Mouse (Mus musculus) heart, embryonic 16.5 days (tissue): Measurements from ENCODE around the gene Mrtfa. TPM values are rescaled to one million over a fixed set of nuclear protein-coding genes. Genes with fewer than 3 reads are reported as not detected.

ENCODE experiments used
- ATAC-seq: fragments of 200-750 bp; cut with Nextera tagmentation; replicated peaks from 2 replicates; pipeline ENCODE4 v1.8.0; 2017; ENCODE audit warnings: moderate number of reproducible peaks; ENCODE audit not compliant: insufficient read depth, low FRiP score; ENCODE audit errors: extremely low read depth
- H3K27ac ChIP-seq: fragments of 300-500 bp; sonication (generic); 2 replicates; pipeline ENCODE4 v1.5.1; 2014; ENCODE audit warnings: mild to moderate bottlenecking, low read length, control low read depth, moderate library complexity
- H3K27me3 ChIP-seq: fragments of 300-500 bp; sonication (generic); 2 replicates; pipeline ENCODE4 v1.6.1; 2014; ENCODE audit warnings: low read length, mixed read lengths; ENCODE audit not compliant: control insufficient read depth, insufficient read depth
- H3K36me3 ChIP-seq: fragments of 300-500 bp; sonication (generic); 2 replicates; pipeline ENCODE4 v1.6.1; 2014; ENCODE audit not compliant: control insufficient read depth, insufficient read depth
- H3K4me1 ChIP-seq: fragments of 300-500 bp; sonication (generic); 2 replicates; pipeline ENCODE4 v1.6.1; 2014; ENCODE audit warnings: low read length, mixed read lengths; ENCODE audit not compliant: control insufficient read depth, insufficient read depth
- H3K4me2 ChIP-seq: fragments of 300-500 bp; sonication (generic); 2 replicates; pipeline ENCODE4 v1.6.1; 2014; ENCODE audit warnings: low read depth, mild to moderate bottlenecking, control low read depth, low read length
- H3K4me3 ChIP-seq: fragments of 300-500 bp; sonication (generic); 2 replicates; pipeline ENCODE4 v1.5.1; 2014; ENCODE audit warnings: mild to moderate bottlenecking, control low read depth, low read length
- H3K9ac ChIP-seq: fragments of 300-500 bp; sonication (generic); 2 replicates; pipeline ENCODE4 v1.6.1; 2014; ENCODE audit warnings: low read length, control low read depth
- H3K9me3 ChIP-seq: fragments of 300-500 bp; sonication (generic); replicated peaks from 2 replicates; pipeline ENCODE4 v1.6.1; 2016; ENCODE audit warnings: low read length; ENCODE audit not compliant: control insufficient read depth
- WGBS: fragments of 180-500 bp; shearing (Covaris S2); extraction: QIAGEN DNeasy Blood & Tissue Kit; methylation state at CpG from one replicate; pipeline ENCODE4 v1.1.7; 2014; 5-methylcytosine and 5-hydroxymethylcytosine counted together
- polyA plus RNA-seq: library from polyadenylated mRNA; unstranded; fragments of >200 nt; fragmentation: Nextera tagmentation; extraction: Ambion mirVana; gene quantifications from 2 replicates; pipeline ENCODE4 v1.2.1, GENCODE M21; 2015

Mrtfa gene
- polyA plus RNA-seq, 1 experiment from 2014 or later = 14.1 TPM

DNA sequence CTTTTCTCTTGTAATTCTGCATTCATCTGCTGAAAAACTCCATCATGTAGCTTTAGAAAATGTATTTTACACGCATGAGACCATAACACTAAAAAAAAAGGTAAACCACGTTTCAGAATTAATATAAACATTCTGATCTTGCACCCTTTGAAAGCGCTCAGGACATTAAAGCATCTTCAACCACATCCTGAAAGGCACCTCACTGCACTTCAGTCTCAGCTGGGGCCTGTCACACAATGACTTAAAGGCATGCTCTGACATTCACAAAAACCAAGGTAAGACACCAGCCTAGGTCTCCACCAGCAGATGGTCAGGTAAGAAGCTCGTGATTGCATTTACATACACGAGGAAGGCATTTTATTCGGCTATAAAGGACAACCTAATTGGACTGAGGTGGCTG lies 92.7 kb downstream of the Mrtfa start:
- Histone ChIP-seq H3K27ac (no peak overlapping the region), H3K9ac (no peak overlapping the region), H3K4me2 (no peak overlapping the region), H3K9me3 (no peaks in the 10 kb centered on the region), H3K4me3 (no peak overlapping the region), H3K36me3 (no peaks in the 10 kb centered on the region), H3K27me3 (no peaks in the 10 kb centered on the region), H3K4me1 (peaks cover 9% of the 10 kb centered on the region)
- 76% methylated on average over 6 of the region's 6 CpGs for whole genome bisulfite sequencing
- ATAC-seq = no peak

GRCm38 (mm10) chr15:81097456-81097855 lies 93.1 kb downstream of the Mrtfa start:
- 21% methylated on average over 4 of the region's 4 CpGs for WGBS
- Histone ChIP-seq H3K4me2 (no peak overlapping the region), H3K4me3 (no peak overlapping the region), H3K9me3 (no peaks in the 10 kb centered on the region), H3K4me1 (peaks cover 9% of the 10 kb centered on the region), H3K36me3 (no peaks in the 10 kb centered on the region), H3K27me3 (no peaks in the 10 kb centered on the region), H3K27ac (peak overlapping the region; percentile 64), H3K9ac (peak overlapping the region; percentile 58)
- peak; percentile 62; the same call in 1 of the 2 replicates for ATAC-seq

DNA sequence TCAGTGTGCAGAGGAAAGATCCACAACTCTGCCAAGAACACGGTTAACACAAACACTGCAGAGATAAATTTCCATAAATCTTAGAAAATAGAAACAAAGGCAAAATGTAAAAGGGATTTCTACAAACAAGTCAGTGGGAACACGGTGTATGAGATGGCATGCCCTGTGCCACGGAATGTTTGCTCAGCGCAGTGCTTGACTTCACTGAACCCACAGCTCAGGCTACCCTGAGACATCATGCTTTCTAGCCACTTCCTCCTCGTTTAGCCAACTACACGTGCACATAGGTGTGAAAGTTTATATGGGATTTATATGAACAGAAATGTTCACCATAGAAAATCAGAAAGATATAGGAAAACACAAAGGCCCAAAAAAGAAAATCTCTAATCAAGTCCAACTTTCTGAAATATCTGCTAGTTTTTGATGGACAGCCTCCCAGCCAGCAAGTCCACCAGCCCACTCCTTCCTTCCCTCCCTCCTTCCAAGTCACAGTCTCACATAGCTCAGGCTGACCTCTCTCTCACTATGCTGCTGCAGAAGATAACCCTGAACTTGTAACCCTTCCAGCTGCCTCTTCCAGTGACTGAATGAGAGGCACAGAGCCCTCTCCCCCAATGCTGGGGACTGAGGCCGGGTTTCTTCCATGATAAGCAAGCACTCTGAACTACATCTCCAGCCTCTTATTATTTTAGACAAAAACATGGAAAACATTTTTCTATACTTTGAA lies 94.1 kb downstream of the Mrtfa start:
- 49% methylated on average over 7 of the region's 7 CpGs for WGBS
- Histone ChIP-seq H3K9me3 (no peaks in the 10 kb centered on the region), H3K4me3 (no peak overlapping the region), H3K4me2 (no peak overlapping the region), H3K4me1 (peaks cover 9% of the 10 kb centered on the region), H3K27me3 (no peaks in the 10 kb centered on the region), H3K9ac (no peak overlapping the region), H3K27ac (peak overlapping the region; percentile 58; the same call in 1 of the 2 replicates), H3K36me3 (no peaks in the 10 kb centered on the region)
- peak; percentile 71; the same call in 1 of the 2 replicates for ATAC-seq

GRCm38 (mm10) chr15:81093032-81093431 lies 97.5 kb downstream of the Mrtfa start:
- H3K27ac ChIP-seq = no peak overlapping the region
- ATAC-seq = no peak
- no peaks in the 10 kb centered on the region for H3K36me3 ChIP-seq
- H3K9me3 ChIP-seq = no peaks in the 10 kb centered on the region
- 81% methylated on average over 4 of the region's 4 CpGs for WGBS
- H3K4me2 ChIP-seq = no peak overlapping the region
- peaks cover 9% of the 10 kb centered on the region for H3K4me1 ChIP-seq
- no peak overlapping the region for H3K9ac ChIP-seq
- no peak overlapping the region for H3K4me3 ChIP-seq
- H3K27me3 ChIP-seq = no peaks in the 10 kb centered on the region

DNA sequence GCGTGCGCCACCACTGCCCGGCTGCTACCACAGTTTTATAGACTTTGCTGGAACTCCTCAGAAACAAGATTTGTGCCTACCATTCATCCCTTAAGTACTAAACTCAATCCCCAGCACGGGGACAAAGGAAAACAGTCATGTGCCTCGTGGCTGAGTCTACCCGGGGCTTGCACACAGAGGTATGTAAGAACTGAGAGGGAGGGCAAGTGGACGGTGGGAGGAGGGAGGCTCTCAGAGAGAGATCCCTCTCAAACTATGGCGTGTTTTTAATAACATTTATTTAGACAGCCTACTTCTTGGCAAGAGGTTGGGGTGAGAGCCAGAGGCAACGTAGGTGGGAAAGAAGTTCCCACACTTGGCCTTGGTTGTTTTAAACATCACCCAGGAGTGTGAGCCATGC lies 98.8 kb downstream of the Mrtfa start:
- 65% methylated on average over 9 of the region's 9 CpGs for WGBS
- Histone ChIP-seq H3K9me3 (no peaks in the 10 kb centered on the region), H3K27ac (no peak overlapping the region), H3K4me2 (no peak overlapping the region), H3K4me3 (no peak overlapping the region), H3K9ac (no peak overlapping the region), H3K36me3 (no peaks in the 10 kb centered on the region), H3K4me1 (peaks cover 4% of the 10 kb centered on the region; the same call in 1 of the 2 replicates), H3K27me3 (no peaks in the 10 kb centered on the region)
- ATAC-seq = no peak

DNA sequence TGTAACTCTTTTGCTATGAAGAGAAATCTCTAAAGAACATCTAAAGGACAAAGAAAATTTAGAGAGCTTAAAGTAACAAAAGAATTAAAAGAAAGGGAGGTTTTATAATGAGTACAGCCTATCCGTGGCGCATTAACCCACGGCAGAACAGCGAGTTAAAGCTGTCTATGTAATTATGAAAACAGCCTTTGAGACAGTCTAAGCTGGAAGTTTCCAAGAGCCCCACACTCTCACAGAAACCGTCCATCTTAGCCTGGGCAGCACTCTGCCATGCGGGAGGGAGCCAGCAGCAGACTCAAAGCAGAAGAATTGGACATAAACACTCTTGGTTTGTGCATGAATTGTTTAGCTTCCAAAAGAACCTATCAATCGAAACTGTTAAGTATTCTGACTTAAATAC lies 103.0 kb downstream of the Mrtfa start:
- Histone ChIP-seq H3K9ac (no peak overlapping the region), H3K4me2 (no peak overlapping the region), H3K27ac (0 out of 2 replicates have a peak overlapping the region, but pooled peaks have one; percentile 25), H3K9me3 (no peaks in the 10 kb centered on the region), H3K4me1 (peaks cover 5% of the 10 kb centered on the region), H3K36me3 (no peaks in the 10 kb centered on the region), H3K27me3 (no peaks in the 10 kb centered on the region; the same call in 1 of the 2 replicates), H3K4me3 (no peak overlapping the region)
- 75% methylated on average over 7 of the region's 7 CpGs for WGBS
- no peak for ATAC-seq

GRCm38 (mm10) chr15:81086644-81087480 lies 103.7 kb downstream of the Mrtfa start:
- Histone ChIP-seq H3K27me3 (no peaks in the 10 kb centered on the region; the same call in 1 of the 2 replicates), H3K9me3 (no peaks in the 10 kb centered on the region), H3K4me2 (peak overlapping the region; percentile 16; the same call in 1 of the 2 replicates), H3K27ac (peak overlapping the region; percentile 84), H3K9ac (no peak overlapping the region), H3K4me1 (peaks cover 5% of the 10 kb centered on the region), H3K36me3 (no peaks in the 10 kb centered on the region), H3K4me3 (no peak overlapping the region)
- 65% methylated on average over 8 of the region's 8 CpGs for whole genome bisulfite sequencing
- ATAC-seq = peak; percentile 58

- no peak overlapping the region for H3K4me3 ChIP-seq
- no peaks in the 10 kb centered on the region for H3K36me3 ChIP-seq
- 83% methylated on average over 9 of the region's 9 CpGs for WGBS
- H3K4me1 ChIP-seq = peaks cover 9% of the 10 kb centered on the region
- H3K9me3 ChIP-seq = no peaks in the 10 kb centered on the region
- no peaks in the 10 kb centered on the region; the same call in 1 of the 2 replicates for H3K27me3 ChIP-seq
- H3K4me2 ChIP-seq = no peak overlapping the region
- no peak overlapping the region for H3K9ac ChIP-seq
- 0 out of 2 replicates have a peak overlapping the region, but pooled peaks have one; percentile 3 for H3K27ac ChIP-seq
- ATAC-seq = no peak
These were observed 106.7 kb downstream of the Mrtfa start for GRCm38 (mm10) chr15:81083826-81084225.

DNA sequence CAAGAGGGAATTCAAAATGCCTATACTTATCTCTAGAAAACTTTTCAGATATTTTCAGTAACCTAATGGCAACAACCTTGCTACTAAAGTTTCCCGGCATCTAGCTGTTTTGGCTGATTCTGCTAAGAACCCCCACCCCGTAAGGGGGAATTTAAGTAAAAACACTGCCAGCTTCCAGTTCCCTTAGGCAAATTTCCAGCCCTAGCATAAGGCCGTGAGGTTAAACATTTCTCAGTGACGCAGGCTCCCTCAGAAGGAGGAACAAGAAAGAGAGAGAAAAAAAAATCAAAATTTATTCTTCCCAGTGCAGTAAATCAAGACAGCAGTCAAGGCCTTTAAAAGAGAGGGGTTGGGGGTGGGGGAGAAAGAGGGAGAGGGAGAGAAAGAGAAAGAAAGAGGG lies 107.3 kb downstream of the Mrtfa start:
- Histone ChIP-seq H3K9me3 (no peaks in the 10 kb centered on the region), H3K36me3 (no peaks in the 10 kb centered on the region), H3K27me3 (no peaks in the 10 kb centered on the region; the same call in 1 of the 2 replicates), H3K9ac (no peak overlapping the region), H3K4me2 (no peak overlapping the region), H3K4me3 (no peak overlapping the region), H3K27ac (0 out of 2 replicates have a peak overlapping the region, but pooled peaks have one; percentile 3), H3K4me1 (peaks cover 9% of the 10 kb centered on the region)
- WGBS = 74% methylated on average over 4 of the region's 4 CpGs
- ATAC-seq = no peak
